Mouse (Mus musculus): ENCODE results near the gene Eml1. TPM values are rescaled to one million over a fixed set of nuclear protein-coding genes. Genes with fewer than 3 reads are reported as not detected.

Eml1 gene
- polyA plus RNA-seq, 1 experiment, result 0.02 TPM

- H3K27me3 ChIP-seq (ENCODE audit: control insufficient read depth), result peaks cover 28% of the 10 kb centered on the region
- no peaks in the 10 kb centered on the region for H3K4me1 ChIP-seq (ENCODE audit: control insufficient read depth)
Observed at GRCm38 (mm10) chr12:108349026-108349425, 21.7 kb upstream of the Eml1 start.

DNA sequence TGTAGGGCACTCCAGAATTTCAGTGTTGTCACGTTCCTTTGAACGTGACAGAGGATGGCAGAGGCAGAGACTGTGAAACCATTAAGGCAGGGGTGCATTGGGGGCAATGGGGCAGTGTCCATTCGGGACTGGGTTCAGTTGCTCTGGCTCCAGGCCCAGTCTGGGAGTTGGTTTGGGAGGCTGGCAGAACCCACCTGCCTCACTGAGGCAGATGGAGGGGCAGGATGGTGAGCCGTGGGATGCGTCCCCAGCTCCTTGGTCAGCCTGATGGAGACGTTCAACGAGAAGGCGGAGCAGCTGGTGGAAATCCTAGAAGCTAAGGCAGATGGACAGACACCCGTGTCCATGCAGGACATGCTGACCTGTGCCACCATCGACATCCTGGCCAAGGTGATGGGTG, 19.8 kb upstream of the Eml1 start:
- H3K27me3 ChIP-seq (ENCODE audit: control insufficient read depth), result peaks cover 31% of the 10 kb centered on the region
- no peak overlapping the region for H3K4me3 ChIP-seq (replicated peaks)

More at GRCm38 (mm10) chr12:108349026-108349425, 21.7 kb upstream of the Eml1 start:
- no peaks in the 10 kb centered on the region for H3K36me3 ChIP-seq (ENCODE audit: control insufficient read depth)
- H3K9me3 ChIP-seq (ENCODE audit: control insufficient read depth, low read length), result no peaks in the 10 kb centered on the region; the same call in 1 of the 2 replicates
- no peak overlapping the region for H3K4me3 ChIP-seq (replicated peaks)
- TF ChIP-seq TAL1 (IDR thresholded peaks at IDR 0.05; ENCODE audit: low read length), result no peak
- no peak for TF ChIP-seq GATA1 (IDR thresholded peaks at IDR 0.05; ENCODE audit: low read length)

GRCm38 (mm10) chr12:108352371-108353136, 18.2 kb upstream of the Eml1 start:
- H3K9me3 ChIP-seq (ENCODE audit: control insufficient read depth, low read length), result peaks cover 4% of the 10 kb centered on the region
- peaks cover 31% of the 10 kb centered on the region for H3K27me3 ChIP-seq (ENCODE audit: control insufficient read depth)
- no peak for TF ChIP-seq TAL1 (IDR thresholded peaks at IDR 0.05; ENCODE audit: low read length)
- TF ChIP-seq GATA1 (IDR thresholded peaks at IDR 0.05; ENCODE audit: low read length), result no peak

More for the DNA sequence above, 19.8 kb upstream of the Eml1 start:
- Histone ChIP-seq H3K4me1 (ENCODE audit: control insufficient read depth) (no peaks in the 10 kb centered on the region), H3K36me3 (ENCODE audit: control insufficient read depth) (no peaks in the 10 kb centered on the region), H3K9me3 (ENCODE audit: control insufficient read depth, low read length) (peaks cover 3% of the 10 kb centered on the region)
- no peak for TF ChIP-seq GATA1 (IDR thresholded peaks at IDR 0.05; ENCODE audit: low read length)
- TF ChIP-seq TAL1 (IDR thresholded peaks at IDR 0.05; ENCODE audit: low read length), result no peak

GRCm38 (mm10) chr12:108354284-108354683, 16.5 kb upstream of the Eml1 start:
- no peak overlapping the region for H3K4me3 ChIP-seq (replicated peaks)
- H3K27me3 ChIP-seq (ENCODE audit: control insufficient read depth), result peaks cover 29% of the 10 kb centered on the region
- peaks cover 4% of the 10 kb centered on the region for H3K9me3 ChIP-seq (ENCODE audit: control insufficient read depth, low read length)
- H3K4me1 ChIP-seq (ENCODE audit: control insufficient read depth), result no peaks in the 10 kb centered on the region
- H3K36me3 ChIP-seq (ENCODE audit: control insufficient read depth), result no peaks in the 10 kb centered on the region
- TF ChIP-seq GATA1 (IDR thresholded peaks at IDR 0.05; ENCODE audit: low read length) (no peak), TAL1 (IDR thresholded peaks at IDR 0.05; ENCODE audit: low read length) (no peak)

More at GRCm38 (mm10) chr12:108352371-108353136, 18.2 kb upstream of the Eml1 start:
- Histone ChIP-seq H3K36me3 (ENCODE audit: control insufficient read depth) (no peaks in the 10 kb centered on the region), H3K4me3 (replicated peaks) (no peak overlapping the region), H3K4me1 (ENCODE audit: control insufficient read depth) (no peaks in the 10 kb centered on the region)

DNA sequence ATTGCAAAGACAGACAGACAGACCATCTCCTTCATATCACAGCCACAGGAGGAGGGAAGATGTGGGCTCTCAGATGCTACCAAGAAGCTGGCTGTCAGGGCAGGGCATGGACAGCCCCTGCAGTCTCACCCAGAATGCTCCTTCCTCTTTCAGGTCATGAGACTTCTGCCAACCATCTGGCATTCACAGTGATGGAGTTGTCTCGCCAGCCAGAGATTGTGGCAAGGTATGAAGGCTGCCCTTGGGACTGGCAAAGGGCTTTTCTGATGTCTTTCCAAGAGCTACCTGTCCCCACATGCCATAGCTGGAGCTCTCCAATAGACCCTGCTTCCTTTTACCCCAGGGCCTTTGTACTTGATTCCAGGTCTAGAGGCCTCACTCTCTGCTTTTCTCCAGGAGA, 15.5 kb upstream of the Eml1 start:
- no peaks in the 10 kb centered on the region for H3K4me1 ChIP-seq (ENCODE audit: control insufficient read depth)
- no peaks in the 10 kb centered on the region for H3K36me3 ChIP-seq (ENCODE audit: control insufficient read depth)
- TF ChIP-seq GATA1 (IDR thresholded peaks at IDR 0.05; ENCODE audit: low read length), result no peak
- TF ChIP-seq TAL1 (IDR thresholded peaks at IDR 0.05; ENCODE audit: low read length), result no peak
- no peak overlapping the region for H3K4me3 ChIP-seq (replicated peaks)
- peaks cover 4% of the 10 kb centered on the region for H3K9me3 ChIP-seq (ENCODE audit: control insufficient read depth, low read length)
- peaks cover 29% of the 10 kb centered on the region for H3K27me3 ChIP-seq (ENCODE audit: control insufficient read depth)

DNA sequence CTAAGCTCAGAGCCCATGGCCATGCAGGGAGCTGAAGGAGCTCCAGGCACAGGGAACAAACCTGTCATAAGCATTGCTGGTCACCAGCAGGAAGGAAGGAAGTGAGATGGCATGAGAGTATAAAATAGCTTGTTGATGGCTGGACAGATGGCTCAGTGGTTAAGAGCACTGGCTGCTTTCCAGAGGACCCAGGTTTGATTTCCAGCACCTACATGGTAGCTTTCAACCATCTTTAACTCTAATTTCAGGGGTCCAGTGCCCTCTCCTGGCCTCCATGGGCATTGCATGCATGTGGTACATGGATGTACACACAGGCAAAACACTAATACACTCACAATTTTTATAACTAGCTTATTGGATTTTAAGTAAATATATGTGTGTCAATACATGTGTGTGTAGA, 14.8 kb upstream of the Eml1 start:
- Histone ChIP-seq H3K4me1 (ENCODE audit: control insufficient read depth) (no peaks in the 10 kb centered on the region), H3K27me3 (ENCODE audit: control insufficient read depth) (peaks cover 29% of the 10 kb centered on the region), H3K9me3 (ENCODE audit: control insufficient read depth, low read length) (peaks cover 4% of the 10 kb centered on the region), H3K4me3 (replicated peaks) (no peak overlapping the region), H3K36me3 (ENCODE audit: control insufficient read depth) (no peaks in the 10 kb centered on the region)
- TF ChIP-seq TAL1 (IDR thresholded peaks at IDR 0.05; ENCODE audit: low read length) (no peak), GATA1 (IDR thresholded peaks at IDR 0.05; ENCODE audit: low read length) (no peak)

- H3K9me3 ChIP-seq (ENCODE audit: control insufficient read depth, low read length), result no peaks in the 10 kb centered on the region
Observed at GRCm38 (mm10) chr12:108363796-108364195, 7.0 kb upstream of the Eml1 start.

DNA sequence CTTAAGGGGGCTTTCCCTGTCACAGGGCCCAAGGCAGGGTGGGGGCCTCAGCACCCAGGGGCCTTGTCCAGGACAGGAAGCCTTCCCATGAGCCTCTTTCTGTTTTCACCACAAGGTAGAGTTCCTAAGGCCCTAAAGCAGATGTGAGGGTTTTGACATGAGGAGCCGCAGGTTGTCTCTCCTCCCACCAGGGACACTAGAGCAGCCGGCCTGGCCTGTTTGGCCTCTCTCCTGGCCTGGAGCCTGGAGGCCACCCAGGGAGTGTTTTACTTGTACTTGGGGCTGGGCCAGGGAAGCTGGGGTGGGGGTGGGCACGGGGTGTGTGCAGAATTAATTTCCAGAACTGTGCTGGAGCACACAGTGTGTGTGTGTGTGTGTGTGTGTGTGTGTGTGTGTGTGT, 5.4 kb upstream of the Eml1 start:
- TF ChIP-seq TAL1 (IDR thresholded peaks at IDR 0.05; ENCODE audit: low read length) (no peak), GATA1 (IDR thresholded peaks at IDR 0.05; ENCODE audit: low read length) (no peak)
- H3K9me3 ChIP-seq (ENCODE audit: control insufficient read depth, low read length), result no peaks in the 10 kb centered on the region
- H3K36me3 ChIP-seq (ENCODE audit: control insufficient read depth), result no peaks in the 10 kb centered on the region
- no peaks in the 10 kb centered on the region for H3K27me3 ChIP-seq (ENCODE audit: control insufficient read depth)
- H3K4me3 ChIP-seq (replicated peaks), result no peak overlapping the region
- no peaks in the 10 kb centered on the region for H3K4me1 ChIP-seq (ENCODE audit: control insufficient read depth)

More at GRCm38 (mm10) chr12:108363796-108364195, 7.0 kb upstream of the Eml1 start:
- no peaks in the 10 kb centered on the region for H3K4me1 ChIP-seq (ENCODE audit: control insufficient read depth)
- H3K27me3 ChIP-seq (ENCODE audit: control insufficient read depth), result no peaks in the 10 kb centered on the region
- H3K36me3 ChIP-seq (ENCODE audit: control insufficient read depth), result no peaks in the 10 kb centered on the region
- H3K4me3 ChIP-seq (replicated peaks), result no peak overlapping the region
- TF ChIP-seq GATA1 (IDR thresholded peaks at IDR 0.05; ENCODE audit: low read length) (no peak), TAL1 (IDR thresholded peaks at IDR 0.05; ENCODE audit: low read length) (no peak)

GRCm38 (mm10) chr12:108365868-108366267, 4.9 kb upstream of the Eml1 start:
- Histone ChIP-seq H3K4me1 (ENCODE audit: control insufficient read depth) (no peaks in the 10 kb centered on the region), H3K9me3 (ENCODE audit: control insufficient read depth, low read length) (no peaks in the 10 kb centered on the region), H3K4me3 (replicated peaks) (no peak overlapping the region), H3K36me3 (ENCODE audit: control insufficient read depth) (no peaks in the 10 kb centered on the region), H3K27me3 (ENCODE audit: control insufficient read depth) (no peaks in the 10 kb centered on the region)
- TF ChIP-seq GATA1 (IDR thresholded peaks at IDR 0.05; ENCODE audit: low read length) (no peak), TAL1 (IDR thresholded peaks at IDR 0.05; ENCODE audit: low read length) (no peak)

All from erythroblast, embryonic 14.5 days (primary cell).